Mouse (Mus musculus): ENCODE data around the gene Cables2. TPM values are rescaled to one million over a fixed set of nuclear protein-coding genes. Genes with fewer than 3 reads are reported as not detected.

Gene Cables2
- polyA plus RNA-seq (2015; fragmentation: Nextera tagmentation; extraction: Ambion mirVana), result 7.5 and 8.5 TPM in 2 replicates

DNA sequence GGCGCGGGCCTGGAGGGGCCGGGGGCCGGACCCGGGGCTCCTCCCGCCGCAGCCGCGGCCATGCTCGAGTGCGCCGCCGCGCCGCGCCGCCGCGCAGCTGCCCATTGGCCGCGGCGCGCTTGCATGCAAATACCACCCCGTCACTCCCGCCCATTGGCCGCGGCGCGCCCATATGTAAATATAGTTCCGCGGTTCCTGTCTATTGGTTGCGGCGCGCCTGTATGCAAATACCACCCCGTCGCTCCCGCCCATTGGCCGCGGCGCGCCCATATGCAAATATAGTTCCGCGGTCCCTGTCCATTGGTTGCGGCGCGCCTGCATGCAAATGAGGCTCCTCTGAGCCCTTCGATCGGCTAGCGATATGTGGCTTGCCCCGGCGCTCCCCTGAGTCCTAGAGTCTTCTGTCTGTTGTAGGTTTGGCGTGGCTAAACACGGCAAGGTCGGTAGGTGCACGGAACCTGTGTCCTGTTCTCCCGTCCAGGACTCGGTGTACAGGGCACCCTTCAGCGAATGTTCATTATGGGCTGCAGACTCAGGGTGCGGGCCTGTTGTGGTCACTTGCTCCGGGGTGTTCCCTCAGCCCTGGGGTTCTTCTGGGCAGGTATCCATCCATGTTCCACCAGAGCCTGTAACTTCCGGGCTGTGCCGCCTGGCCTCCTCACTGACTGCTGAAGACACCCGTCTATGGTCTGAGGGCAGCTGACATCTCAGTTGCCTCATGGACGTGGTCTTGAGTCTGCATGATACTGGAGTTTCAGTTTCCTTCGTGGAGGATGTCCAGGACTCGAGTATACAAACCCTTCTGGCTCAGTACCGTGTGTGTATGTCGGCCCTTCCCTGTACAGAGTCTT, at the start of gene Cables2:
Cables2 (minus strand) TSS at position 103 of the 851 bp plus-strand sequence.
- Histone ChIP-seq H3K4me1 (replicated peaks; ENCODE audit: control insufficient read depth, insufficient read depth) (0 out of 2 replicates have a peak, but pooled peaks cover 4% of the 10 kb centered on the region), H3K27ac (replicated peaks) (peak within 1 kb of the TSS; percentile 61), H3K36me3 (ENCODE audit: control insufficient read depth, insufficient read depth, low read length) (no peaks in the 10 kb centered on the region), H3K9me3 (ENCODE audit: control insufficient read depth, low read length) (no peaks in the 10 kb centered on the region), H3K9ac (ENCODE audit: low read length) (peak within 1 kb of the TSS; percentile 90), H3K27me3 (ENCODE audit: control insufficient read depth, insufficient read depth, low read length) (no peaks in the 10 kb centered on the region), H3K4me2 (replicated peaks; ENCODE audit: low read depth) (peak within 1 kb of the TSS; percentile 95), H3K4me3 (ENCODE audit: low read depth, low read length) (peak within 1 kb of the TSS; percentile 82)
- DNase-seq (ENCODE audit: low spot score), result peak; percentile 97
- no peak for TF ChIP-seq EP300 (optimal IDR thresholded peaks at IDR 0.05)
- no peak for TF ChIP-seq CTCF (IDR thresholded peaks at IDR 0.05; ENCODE audit: low read depth)
- ATAC-seq (ENCODE audit: low FRiP score, low TSS enrichment), result peak; percentile 89
- 3% methylated on average over 59 of the region's 68 CpGs for WGBS

- no peak overlapping the region for H3K4me2 ChIP-seq (replicated peaks; ENCODE audit: low read depth)
- no peak overlapping the region for H3K4me3 ChIP-seq (ENCODE audit: low read depth, low read length)
- no peaks in the 10 kb centered on the region for H3K4me1 ChIP-seq (replicated peaks; ENCODE audit: control insufficient read depth, insufficient read depth)
- H3K27me3 ChIP-seq (ENCODE audit: control insufficient read depth, insufficient read depth, low read length), result no peaks in the 10 kb centered on the region
- no peaks in the 10 kb centered on the region for H3K9me3 ChIP-seq (ENCODE audit: control insufficient read depth, low read length)
- no peaks in the 10 kb centered on the region for H3K36me3 ChIP-seq (ENCODE audit: control insufficient read depth, insufficient read depth, low read length)
- no peak overlapping the region for H3K9ac ChIP-seq (ENCODE audit: low read length)
- peak overlapping the region; percentile 35; the same call in 1 of the 2 replicates for H3K27ac ChIP-seq (replicated peaks)
- WGBS, result 11% methylated on average over 14 of the region's 14 CpGs
- no peak for TF ChIP-seq EP300 (optimal IDR thresholded peaks at IDR 0.05)
- no peak for TF ChIP-seq CTCF (IDR thresholded peaks at IDR 0.05; ENCODE audit: low read depth)
- DNase-seq (ENCODE audit: low spot score), result peak; percentile 63
- ATAC-seq (ENCODE audit: low FRiP score, low TSS enrichment), result peak; percentile 75
Observed at GRCm38 (mm10) chr2:180322674-180323355, 49.5 kb upstream of the Cables2 start.

DNA sequence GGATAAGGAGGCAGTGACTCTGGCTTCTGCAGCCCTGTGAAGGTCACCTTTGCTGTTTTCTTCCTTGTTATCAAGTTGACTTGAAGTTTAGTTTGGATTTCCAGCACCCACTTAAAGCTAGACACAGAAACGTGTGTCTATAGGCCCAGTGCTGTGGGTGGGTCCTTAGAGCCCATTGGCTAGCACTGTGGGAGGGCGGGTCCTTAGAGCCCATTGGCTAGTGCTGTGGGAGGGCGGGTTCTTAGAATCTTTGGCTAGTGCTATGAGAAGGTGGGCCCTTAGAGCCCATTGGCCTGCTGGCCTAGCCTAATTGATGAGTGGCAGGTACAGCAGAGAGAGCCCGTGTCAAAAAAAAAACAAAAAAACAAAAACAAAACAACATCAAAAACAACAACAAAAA, 46.9 kb upstream of the Cables2 start:
- no peak for TF ChIP-seq CTCF (IDR thresholded peaks at IDR 0.05; ENCODE audit: low read depth)
- no peaks in the 10 kb centered on the region for H3K4me1 ChIP-seq (replicated peaks; ENCODE audit: control insufficient read depth, insufficient read depth)
- DNase-seq (ENCODE audit: low spot score) (peak; percentile 64), ATAC-seq (ENCODE audit: low FRiP score, low TSS enrichment) (peak; percentile 85)
- H3K36me3 ChIP-seq (ENCODE audit: control insufficient read depth, insufficient read depth, low read length), result no peaks in the 10 kb centered on the region
- H3K27me3 ChIP-seq (ENCODE audit: control insufficient read depth, insufficient read depth, low read length), result no peaks in the 10 kb centered on the region
- H3K4me3 ChIP-seq (ENCODE audit: low read depth, low read length), result no peak overlapping the region
- no peaks in the 10 kb centered on the region for H3K9me3 ChIP-seq (ENCODE audit: control insufficient read depth, low read length)
- WGBS, result 73% methylated on average over 4 of the region's 4 CpGs
- no peak overlapping the region for H3K4me2 ChIP-seq (replicated peaks; ENCODE audit: low read depth)
- H3K9ac ChIP-seq (ENCODE audit: low read length), result no peak overlapping the region
- no peak overlapping the region for H3K27ac ChIP-seq (replicated peaks)

DNA sequence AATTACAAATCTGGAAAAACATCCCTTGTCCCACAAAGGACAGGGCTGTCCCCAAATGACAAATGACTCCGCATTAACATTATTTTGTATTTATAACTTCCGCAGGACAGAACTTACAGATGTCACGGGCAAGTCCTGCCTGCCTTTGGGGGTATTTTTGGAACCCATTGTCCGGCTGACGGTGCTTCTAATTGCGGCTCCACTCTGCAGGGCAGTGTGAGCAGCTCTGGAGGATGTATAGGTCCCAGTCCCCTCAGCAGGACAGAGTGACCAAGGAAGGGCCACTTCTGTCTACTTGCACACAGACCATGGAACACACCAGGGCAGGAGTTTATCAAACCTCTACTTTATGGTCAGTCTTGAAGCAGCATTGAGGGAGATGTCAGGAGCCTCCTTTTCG, 44.3 kb upstream of the Cables2 start:
- DNase-seq (ENCODE audit: low spot score), result no peak
- no peaks in the 10 kb centered on the region for H3K4me1 ChIP-seq (replicated peaks; ENCODE audit: control insufficient read depth, insufficient read depth)
- no peaks in the 10 kb centered on the region for H3K36me3 ChIP-seq (ENCODE audit: control insufficient read depth, insufficient read depth, low read length)
- WGBS, result 82% methylated on average over 7 of the region's 7 CpGs
- no peaks in the 10 kb centered on the region for H3K9me3 ChIP-seq (ENCODE audit: control insufficient read depth, low read length)
- no peak for ATAC-seq (ENCODE audit: low FRiP score, low TSS enrichment)
- H3K4me3 ChIP-seq (ENCODE audit: low read depth, low read length), result no peak overlapping the region
- TF ChIP-seq EP300 (optimal IDR thresholded peaks at IDR 0.05) (no peak), CTCF (IDR thresholded peaks at IDR 0.05; ENCODE audit: low read depth) (no peak)
- H3K4me2 ChIP-seq (replicated peaks; ENCODE audit: low read depth), result no peak overlapping the region
- no peaks in the 10 kb centered on the region for H3K27me3 ChIP-seq (ENCODE audit: control insufficient read depth, insufficient read depth, low read length)
- no peak overlapping the region for H3K27ac ChIP-seq (replicated peaks)
- no peak overlapping the region for H3K9ac ChIP-seq (ENCODE audit: low read length)

GRCm38 (mm10) chr2:180314292-180314691, 41.0 kb upstream of the Cables2 start:
- H3K27me3 ChIP-seq (ENCODE audit: control insufficient read depth, insufficient read depth, low read length), result no peaks in the 10 kb centered on the region
- DNase-seq (ENCODE audit: low spot score) (no peak), ATAC-seq (ENCODE audit: low FRiP score, low TSS enrichment) (no peak)
- H3K4me2 ChIP-seq (replicated peaks; ENCODE audit: low read depth), result no peak overlapping the region
- H3K9ac ChIP-seq (ENCODE audit: low read length), result no peak overlapping the region
- no peaks in the 10 kb centered on the region for H3K36me3 ChIP-seq (ENCODE audit: control insufficient read depth, insufficient read depth, low read length)
- TF ChIP-seq CTCF (IDR thresholded peaks at IDR 0.05; ENCODE audit: low read depth) (no peak), EP300 (optimal IDR thresholded peaks at IDR 0.05) (no peak)
- no peaks in the 10 kb centered on the region for H3K4me1 ChIP-seq (replicated peaks; ENCODE audit: control insufficient read depth, insufficient read depth)
- 88% methylated on average over 2 of the region's 2 CpGs for WGBS
- H3K27ac ChIP-seq (replicated peaks), result no peak overlapping the region
- H3K4me3 ChIP-seq (ENCODE audit: low read depth, low read length), result no peak overlapping the region
- no peaks in the 10 kb centered on the region for H3K9me3 ChIP-seq (ENCODE audit: control insufficient read depth, low read length)

GRCm38 (mm10) chr2:180311147-180311546, 37.9 kb upstream of the Cables2 start:
- Histone ChIP-seq H3K27ac (replicated peaks) (no peak overlapping the region), H3K9ac (ENCODE audit: low read length) (no peak overlapping the region), H3K4me1 (replicated peaks; ENCODE audit: control insufficient read depth, insufficient read depth) (no peaks in the 10 kb centered on the region), H3K4me3 (ENCODE audit: low read depth, low read length) (no peak overlapping the region), H3K27me3 (ENCODE audit: control insufficient read depth, insufficient read depth, low read length) (no peaks in the 10 kb centered on the region), H3K9me3 (ENCODE audit: control insufficient read depth, low read length) (no peaks in the 10 kb centered on the region), H3K4me2 (replicated peaks; ENCODE audit: low read depth) (no peak overlapping the region), H3K36me3 (ENCODE audit: control insufficient read depth, insufficient read depth, low read length) (no peaks in the 10 kb centered on the region)
- DNase-seq (ENCODE audit: low spot score) (no peak), ATAC-seq (ENCODE audit: low FRiP score, low TSS enrichment) (no peak)
- TF ChIP-seq CTCF (IDR thresholded peaks at IDR 0.05; ENCODE audit: low read depth) (no peak), EP300 (optimal IDR thresholded peaks at IDR 0.05) (no peak)
- WGBS, result 65% methylated on average over 4 of the region's 4 CpGs

Measured in stomach, postnatal 0 days (tissue).